Mouse (Mus musculus): ENCODE data around the gene Mndal. TPM values are rescaled to one million over a fixed set of nuclear protein-coding genes. Genes with fewer than 3 reads are reported as not detected.
"Not testable (repeated sequence)": the region's sequence is repeated elsewhere in the genome, so short reads cannot be mapped to it uniquely, and the experiment has no call there.

Gene Mndal
- polyA plus RNA-seq, 1 experiment from 2014 or later: 0.99 TPM

GRCm38 (mm10) chr1:173908390-173908789 lies 33.9 kb downstream of the Mndal start:
- not testable (repeated sequence) for H3K27me3 ChIP-seq (ENCODE audit: control insufficient read depth, insufficient read depth, low read length); DNase-seq (ENCODE audit: low spot score); H3K9me3 ChIP-seq (ENCODE audit: control insufficient read depth, low read length); H3K9ac ChIP-seq; H3K4me1 ChIP-seq (replicated peaks; ENCODE audit: control insufficient read depth, insufficient read depth, low read length); H3K36me3 ChIP-seq (replicated peaks; ENCODE audit: control insufficient read depth, insufficient read depth); ATAC-seq (ENCODE audit: low FRiP score); H3K27ac ChIP-seq; H3K4me3 ChIP-seq (replicated peaks; ENCODE audit: low read length); H3K4me2 ChIP-seq (replicated peaks)

- H3K4me2 ChIP-seq (replicated peaks); ATAC-seq (ENCODE audit: low FRiP score); H3K27ac ChIP-seq; H3K36me3 ChIP-seq (replicated peaks; ENCODE audit: control insufficient read depth, insufficient read depth); H3K27me3 ChIP-seq (ENCODE audit: control insufficient read depth, insufficient read depth, low read length); H3K4me3 ChIP-seq (replicated peaks; ENCODE audit: low read length); H3K9me3 ChIP-seq (ENCODE audit: control insufficient read depth, low read length); H3K9ac ChIP-seq; DNase-seq (ENCODE audit: low spot score); H3K4me1 ChIP-seq (replicated peaks; ENCODE audit: control insufficient read depth, insufficient read depth, low read length): not testable (repeated sequence)
- 96% methylated on average over 4 of the region's 4 CpGs for WGBS
Observed at GRCm38 (mm10) chr1:173905885-173906284, 36.4 kb downstream of the Mndal start.

DNA sequence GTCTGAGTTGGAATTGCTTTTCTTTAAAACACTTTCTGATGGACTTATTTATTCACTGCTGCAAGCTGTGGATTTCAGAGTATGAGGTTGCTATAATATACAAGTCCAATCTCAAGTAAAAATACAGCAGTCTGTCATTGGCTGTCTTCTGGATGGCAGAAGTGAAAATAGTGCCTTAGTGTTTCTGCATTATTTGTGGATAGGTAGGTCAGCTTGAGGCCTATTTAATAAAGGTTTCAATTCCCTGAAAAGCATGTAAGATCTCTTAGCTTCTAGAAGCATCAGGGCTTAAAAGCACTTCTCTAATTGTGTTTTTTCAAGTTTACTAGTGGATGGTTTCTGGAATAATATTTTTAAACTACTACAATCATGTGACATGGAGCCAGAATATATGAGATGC lies 52.5 kb downstream of the Mndal start:
- not testable (repeated sequence) for H3K36me3 ChIP-seq (replicated peaks; ENCODE audit: control insufficient read depth, insufficient read depth); H3K4me3 ChIP-seq (replicated peaks; ENCODE audit: low read length); H3K4me1 ChIP-seq (replicated peaks; ENCODE audit: control insufficient read depth, insufficient read depth, low read length); H3K27me3 ChIP-seq (ENCODE audit: control insufficient read depth, insufficient read depth, low read length); ATAC-seq (ENCODE audit: low FRiP score); H3K9me3 ChIP-seq (ENCODE audit: control insufficient read depth, low read length); DNase-seq (ENCODE audit: low spot score); H3K4me2 ChIP-seq (replicated peaks); H3K27ac ChIP-seq; H3K9ac ChIP-seq

- H3K4me3 ChIP-seq (replicated peaks; ENCODE audit: low read length); DNase-seq (ENCODE audit: low spot score); H3K27me3 ChIP-seq (ENCODE audit: control insufficient read depth, insufficient read depth, low read length); H3K9ac ChIP-seq; ATAC-seq (ENCODE audit: low FRiP score); H3K9me3 ChIP-seq (ENCODE audit: control insufficient read depth, low read length); H3K36me3 ChIP-seq (replicated peaks; ENCODE audit: control insufficient read depth, insufficient read depth); H3K27ac ChIP-seq; H3K4me2 ChIP-seq (replicated peaks); H3K4me1 ChIP-seq (replicated peaks; ENCODE audit: control insufficient read depth, insufficient read depth, low read length): not testable (repeated sequence)
- no CpG with 5 or more reads among the region's 2 CpGs for WGBS
Observed at GRCm38 (mm10) chr1:173887026-173887787, 55.1 kb downstream of the Mndal start.

DNA sequence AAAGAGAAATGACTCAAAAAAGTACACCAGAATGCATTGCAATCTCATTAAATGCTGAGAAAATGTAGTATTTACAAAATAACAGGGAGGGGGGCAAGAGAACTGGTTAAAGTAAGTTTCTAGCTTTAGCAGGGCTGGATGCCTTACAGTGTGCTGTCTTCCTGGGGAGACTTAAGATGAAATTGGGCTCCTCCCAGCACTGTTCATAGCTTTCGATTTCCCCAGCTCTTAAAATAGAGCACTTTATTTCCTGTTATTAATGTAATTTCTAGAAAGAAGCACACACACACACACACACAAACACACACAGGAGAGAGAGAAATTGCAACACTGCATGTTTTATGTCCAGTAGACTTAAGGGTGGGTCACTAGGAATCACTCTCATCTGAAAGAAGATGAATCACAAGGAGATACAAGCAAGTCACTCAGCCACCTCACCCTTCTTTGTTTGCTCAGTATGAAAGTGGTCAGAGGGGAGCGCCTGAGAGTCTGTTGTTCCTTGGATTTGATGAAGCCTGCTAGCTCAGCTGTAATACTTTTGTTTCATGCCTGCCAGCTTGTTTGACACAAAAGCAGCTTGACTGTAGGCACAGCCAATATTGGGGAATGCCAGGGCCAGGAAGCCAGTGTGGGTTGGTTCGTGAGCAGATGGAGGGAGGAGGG lies 62.2 kb downstream of the Mndal start:
- H3K9ac ChIP-seq; H3K4me2 ChIP-seq (replicated peaks); ATAC-seq (ENCODE audit: low FRiP score); H3K27ac ChIP-seq; DNase-seq (ENCODE audit: low spot score); H3K36me3 ChIP-seq (replicated peaks; ENCODE audit: control insufficient read depth, insufficient read depth); H3K9me3 ChIP-seq (ENCODE audit: control insufficient read depth, low read length); H3K4me3 ChIP-seq (replicated peaks; ENCODE audit: low read length); H3K27me3 ChIP-seq (ENCODE audit: control insufficient read depth, insufficient read depth, low read length); H3K4me1 ChIP-seq (replicated peaks; ENCODE audit: control insufficient read depth, insufficient read depth, low read length): not testable (repeated sequence)
- WGBS: 63% methylated on average over 3 of the region's 3 CpGs

DNA sequence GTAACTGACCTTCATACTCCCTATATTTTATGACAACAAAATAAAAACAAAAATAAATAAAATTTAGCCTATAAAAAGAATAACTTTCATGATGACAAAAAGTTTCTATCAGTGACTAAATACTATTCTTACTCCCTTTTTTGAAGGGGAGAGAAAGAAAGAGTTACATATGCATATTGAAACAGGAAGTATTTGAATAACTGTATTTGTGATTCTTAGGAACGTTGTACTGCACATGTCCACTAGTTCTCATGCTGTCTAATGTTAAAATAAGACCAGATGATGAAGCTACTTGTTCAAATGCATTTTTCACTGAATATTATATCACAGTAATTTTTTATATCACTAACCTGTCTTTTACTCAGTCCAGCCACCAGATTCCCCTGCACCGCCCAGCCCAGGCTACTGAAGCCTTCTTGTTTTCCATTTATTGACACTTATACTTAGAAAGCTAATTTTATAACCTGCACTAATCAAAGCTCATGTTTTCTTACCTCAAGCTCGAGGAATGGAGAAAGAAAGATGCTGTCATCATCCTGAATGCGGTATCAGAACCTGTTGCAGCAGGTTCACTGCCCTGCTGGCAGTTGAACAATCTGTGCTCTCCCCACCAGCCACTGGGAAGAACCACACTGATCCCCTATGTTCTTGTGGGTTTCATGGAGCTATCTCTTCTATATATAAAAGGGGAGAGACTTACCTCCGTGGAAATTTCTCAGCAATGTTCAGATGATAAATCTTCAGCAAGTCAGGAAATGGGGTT lies 62.9 kb downstream of the Mndal start:
- not testable (repeated sequence) for ATAC-seq (ENCODE audit: low FRiP score)
- WGBS: 85% methylated on average over 5 of the region's 5 CpGs

DNA sequence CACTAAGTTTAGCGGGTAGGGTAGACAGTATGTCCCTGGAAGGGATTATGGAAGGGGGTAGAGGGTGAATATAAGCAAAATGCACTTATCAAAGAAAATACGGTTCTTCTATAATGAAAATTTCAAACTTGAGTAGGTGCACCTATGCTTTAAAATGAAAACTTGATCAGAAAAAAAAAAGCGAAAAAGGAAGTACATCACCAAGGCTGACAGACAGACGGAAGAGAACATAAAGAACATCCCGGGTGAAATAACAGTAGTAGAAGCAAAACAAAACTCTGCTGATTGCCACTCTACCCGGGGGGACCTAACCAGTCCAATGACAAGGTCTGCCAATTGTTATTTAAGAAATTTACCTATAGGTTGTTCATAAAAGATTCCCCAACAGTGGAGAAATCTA lies 64.0 kb downstream of the Mndal start:
- not testable (repeated sequence) for H3K27me3 ChIP-seq (ENCODE audit: control insufficient read depth, insufficient read depth, low read length); H3K36me3 ChIP-seq (replicated peaks; ENCODE audit: control insufficient read depth, insufficient read depth); H3K9ac ChIP-seq; H3K4me1 ChIP-seq (replicated peaks; ENCODE audit: control insufficient read depth, insufficient read depth, low read length); H3K9me3 ChIP-seq (ENCODE audit: control insufficient read depth, low read length); H3K4me3 ChIP-seq (replicated peaks; ENCODE audit: low read length); H3K4me2 ChIP-seq (replicated peaks); H3K27ac ChIP-seq; ATAC-seq (ENCODE audit: low FRiP score); DNase-seq (ENCODE audit: low spot score)
- WGBS: 93% methylated on average over 6 of the region's 6 CpGs

More for the DNA sequence above, 62.9 kb downstream of the Mndal start:
- not testable (repeated sequence) for H3K9me3 ChIP-seq (ENCODE audit: control insufficient read depth, low read length); H3K27me3 ChIP-seq (ENCODE audit: control insufficient read depth, insufficient read depth, low read length); H3K36me3 ChIP-seq (replicated peaks; ENCODE audit: control insufficient read depth, insufficient read depth); DNase-seq (ENCODE audit: low spot score); H3K9ac ChIP-seq; H3K4me3 ChIP-seq (replicated peaks; ENCODE audit: low read length); H3K27ac ChIP-seq; H3K4me1 ChIP-seq (replicated peaks; ENCODE audit: control insufficient read depth, insufficient read depth, low read length); H3K4me2 ChIP-seq (replicated peaks)

GRCm38 (mm10) chr1:173877125-173877524 lies 65.2 kb downstream of the Mndal start:
- not testable (repeated sequence) for H3K9ac ChIP-seq; H3K4me3 ChIP-seq (replicated peaks; ENCODE audit: low read length); DNase-seq (ENCODE audit: low spot score); H3K9me3 ChIP-seq (ENCODE audit: control insufficient read depth, low read length); ATAC-seq (ENCODE audit: low FRiP score); H3K4me2 ChIP-seq (replicated peaks); H3K4me1 ChIP-seq (replicated peaks; ENCODE audit: control insufficient read depth, insufficient read depth, low read length); H3K27me3 ChIP-seq (ENCODE audit: control insufficient read depth, insufficient read depth, low read length); H3K36me3 ChIP-seq (replicated peaks; ENCODE audit: control insufficient read depth, insufficient read depth); H3K27ac ChIP-seq
- WGBS: 84% methylated on average over 1 of the region's 1 CpGs

DNA sequence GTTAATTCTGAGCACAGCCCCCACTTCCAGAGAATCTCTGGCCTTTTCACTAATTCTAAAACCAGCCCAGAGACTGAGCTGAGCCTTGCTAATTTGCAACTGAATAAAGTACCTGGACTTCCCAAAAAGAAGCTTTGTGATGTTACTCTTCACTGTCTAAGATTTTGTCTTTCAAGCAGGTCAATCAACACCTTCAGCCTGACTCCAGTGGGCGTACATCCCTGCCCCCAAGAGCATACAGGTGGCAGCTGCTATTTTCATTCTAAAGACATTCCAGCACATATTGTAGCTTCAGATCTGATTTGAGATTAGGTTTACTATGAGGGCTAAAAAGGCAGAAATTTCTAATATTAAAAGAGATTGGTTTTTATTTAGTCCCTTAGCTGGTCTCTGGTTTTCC lies 73.7 kb downstream of the Mndal start:
- H3K4me2 ChIP-seq (replicated peaks); H3K27me3 ChIP-seq (ENCODE audit: control insufficient read depth, insufficient read depth, low read length); H3K9ac ChIP-seq; H3K27ac ChIP-seq; ATAC-seq (ENCODE audit: low FRiP score); H3K4me3 ChIP-seq (replicated peaks; ENCODE audit: low read length); H3K9me3 ChIP-seq (ENCODE audit: control insufficient read depth, low read length); H3K36me3 ChIP-seq (replicated peaks; ENCODE audit: control insufficient read depth, insufficient read depth); DNase-seq (ENCODE audit: low spot score); H3K4me1 ChIP-seq (replicated peaks; ENCODE audit: control insufficient read depth, insufficient read depth, low read length): not testable (repeated sequence)
- WGBS: 77% methylated on average over 1 of the region's 1 CpGs
